12 mouse cellular contexts compared by ENCODE assay signal in the genomic region with DNA sequence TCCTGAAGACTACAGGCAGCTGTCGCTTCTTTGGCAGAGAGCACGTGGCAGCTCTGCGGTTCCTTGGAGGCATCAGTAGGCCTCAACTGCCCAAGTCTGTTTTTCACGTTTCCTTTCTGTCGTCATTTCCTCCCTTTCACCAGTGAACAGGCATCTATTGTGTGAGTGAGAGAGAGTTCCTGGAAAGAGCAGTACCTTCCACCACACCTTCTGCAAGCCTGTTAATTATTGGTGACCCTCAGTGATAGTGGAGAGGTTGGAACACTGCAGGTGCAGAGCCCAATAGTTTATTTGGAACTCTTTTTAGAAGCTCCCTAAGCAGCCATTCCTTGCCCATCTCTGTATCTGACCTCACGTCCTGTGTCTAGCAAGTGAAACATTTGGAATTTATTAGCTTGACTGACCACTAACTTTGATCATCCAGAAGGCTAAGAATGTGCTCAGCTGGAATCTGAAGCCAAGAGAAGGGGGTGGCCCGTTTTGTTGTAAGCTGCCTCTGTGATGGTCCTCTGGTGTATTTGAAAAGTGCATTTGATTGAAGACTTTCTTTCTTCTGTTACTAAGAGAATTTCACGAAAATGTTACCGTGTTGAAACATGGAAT. TPM values are rescaled to one million over a fixed set of nuclear protein-coding genes. Genes with fewer than 3 reads are reported as not detected.
A peak's percentile ranks its signal among the peaks of the same experiment; 100 is the strongest.
DNase-seq lines count a peak whose midpoint lies in the region; ATAC-seq and TF ChIP-seq lines count a peak whose summit lies in the region.
"Had no signal": no experiment of that assay in that cellular context is flagged by ENCODE, and none has a peak within 500 bp of the region (broad histone marks: within the 10 kb centered on the region; RNA-seq: fewer than 3 reads in every experiment).

No protein-coding gene starts in this region.

- no peak overlapping the region for H3K4me3 ChIP-seq in kidney, postnatal 0 days (replicated peaks; ENCODE audit: low read depth, low read length)
- H3K4me3 ChIP-seq in ES-E14 (ENCODE audit: insufficient read depth in 1 of 2, low read depth in 1 of 2, low read length in 2 of 2, poor library complexity in 1 of 2, severe bottlenecking in 1 of 2): peak overlapping the region; percentile 48 to 61
- no peak overlapping the region for H3K4me3 ChIP-seq in embryonic facial prominence, embryonic 10.5 days
- no peak overlapping the region for H3K4me3 ChIP-seq in hindbrain, embryonic 13.5 days

- H3K27ac ChIP-seq in kidney, postnatal 0 days: peak overlapping the region; percentile 60; the same call in 1 of the 2 replicates
- H3K27ac ChIP-seq in ES-E14 (ENCODE audit: insufficient read depth, low read depth, low read length, poor library complexity, severe bottlenecking): peak overlapping the region; percentile 94
- H3K27ac ChIP-seq in embryonic facial prominence, embryonic 10.5 days (replicated peaks): peak overlapping the region; percentile 75
- no peak overlapping the region for H3K27ac ChIP-seq in hindbrain, embryonic 13.5 days

- H3K4me2 ChIP-seq in kidney, postnatal 0 days (ENCODE audit: low read length): no peak overlapping the region
- H3K4me2 ChIP-seq in hindbrain, embryonic 13.5 days: no peak overlapping the region
- H3K4me2 ChIP-seq: liver, embryonic 11.5 days had no signal

- no peaks in the 10 kb centered on the region for H3K9me3 ChIP-seq in kidney, postnatal 0 days (replicated peaks; ENCODE audit: low read length)
- H3K9me3 ChIP-seq in ES-E14 (ENCODE audit: control insufficient read depth, insufficient read depth, low read depth, low read length): no peaks in the 10 kb centered on the region
- H3K9me3 ChIP-seq in embryonic facial prominence, embryonic 10.5 days: no peaks in the 10 kb centered on the region
- no peaks in the 10 kb centered on the region for H3K9me3 ChIP-seq in hindbrain, embryonic 13.5 days
- H3K9me3 ChIP-seq: G1E had no signal

- peak; percentile 79 for DNase-seq in kidney, postnatal 0 days (ENCODE audit: low spot score)
- no peak for DNase-seq in kidney, adult 18-20 months
- no peak for DNase-seq in ES-E14 (ENCODE audit: low read depth, low spot score)
- peak; percentile 40 for DNase-seq in embryonic facial prominence, embryonic 10.5 days (ENCODE audit: low spot score)
- no peak for DNase-seq in adrenal gland, postnatal 25 days
- DNase-seq in urinary bladder, postnatal 14 days (ENCODE audit: low spot score): no peak
- DNase-seq: layer of hippocampus, adult 9-11 months; thymus, adult 2 months had no signal

- TF ChIP-seq CTCF in kidney, postnatal 0 days (IDR thresholded peaks at IDR 0.05; ENCODE audit: low read depth): no peak

- ATAC-seq in kidney, postnatal 0 days (replicated peaks; ENCODE audit: low FRiP score, low read depth): peak; percentile 34
- peak; percentile 78 for ATAC-seq in megakaryocyte, adult 5-6 weeks (ENCODE audit: poor library complexity, severe bottlenecking)
- no peak for ATAC-seq in hindbrain, embryonic 13.5 days (ENCODE audit: low FRiP score)

- in situ Hi-C loops in ES-E14 (cut with MboI; ENCODE audit: low sequenced_read_pairs in 2 of 2, unreplicated experiment in 2 of 2): no loop called here

- no peaks in the 10 kb centered on the region for H3K36me3 ChIP-seq in kidney, postnatal 0 days (ENCODE audit: insufficient read depth, low read length)
- H3K36me3 ChIP-seq in ES-E14 (ENCODE audit: control insufficient read depth, insufficient read depth, low read length, poor library complexity, severe bottlenecking): peaks cover 4% of the 10 kb centered on the region; the same call in 1 of the 2 replicates
- peaks cover 24% of the 10 kb centered on the region for H3K36me3 ChIP-seq in embryonic facial prominence, embryonic 10.5 days (replicated peaks)
- 0 out of 2 replicates have a peak, but pooled peaks cover 2% of the 10 kb centered on the region for H3K36me3 ChIP-seq in hindbrain, embryonic 13.5 days

- 31% methylated on average over 9 of the region's 9 CpGs for WGBS in kidney, postnatal 0 days
- WGBS in embryonic facial prominence, embryonic 10.5 days: 38% methylated on average over 9 of the region's 9 CpGs
- 38% methylated on average over 9 of the region's 9 CpGs for WGBS in hindbrain, embryonic 13.5 days

- H3K27me3 ChIP-seq in kidney, postnatal 0 days (ENCODE audit: insufficient read depth, low read length): no peaks in the 10 kb centered on the region
- no peaks in the 10 kb centered on the region for H3K27me3 ChIP-seq in embryonic facial prominence, embryonic 10.5 days (replicated peaks; ENCODE audit: low read depth, poor library complexity, severe bottlenecking)
- H3K27me3 ChIP-seq in hindbrain, embryonic 13.5 days: no peaks in the 10 kb centered on the region

- H3K4me1 ChIP-seq in kidney, postnatal 0 days (replicated peaks; ENCODE audit: insufficient read depth, low read length): peaks cover 19% of the 10 kb centered on the region
- peaks cover 9 to 25% of the 10 kb centered on the region in 2 experiments for H3K4me1 ChIP-seq in ES-E14 (ENCODE audit: control insufficient read depth in 2 of 2, insufficient read depth in 2 of 2, low read length in 2 of 2, poor library complexity in 1 of 2)
- peaks cover 31% of the 10 kb centered on the region for H3K4me1 ChIP-seq in embryonic facial prominence, embryonic 10.5 days
- peaks cover 22% of the 10 kb centered on the region for H3K4me1 ChIP-seq in hindbrain, embryonic 13.5 days (replicated peaks)

- no peak overlapping the region for H3K9ac ChIP-seq in kidney, postnatal 0 days (ENCODE audit: low read depth, low read length)
- H3K9ac ChIP-seq in ES-E14 (ENCODE audit: insufficient read depth, low read depth, low read length, poor library complexity, severe bottlenecking): peak overlapping the region; percentile 81
- H3K9ac ChIP-seq in hindbrain, embryonic 13.5 days: no peak overlapping the region

TF ChIP-seq in ES-E14, 5 proteins besides CTCF, POLR2A, EP300 and RAD21:
- TF ChIP-seq MAFK (IDR thresholded peaks at IDR 0.05; ENCODE audit: insufficient read depth, low read depth, low read length) (no peak), ZNF384 (IDR thresholded peaks at IDR 0.05; ENCODE audit: low read depth, low read length) (no peak), ZC3H11A (IDR thresholded peaks at IDR 0.05; ENCODE audit: borderline replicate concordance, low read depth, low read length) (no peak), HCFC1 (IDR thresholded peaks at IDR 0.05; ENCODE audit: borderline replicate concordance, insufficient read depth, low read length) (no peak), CHD2 (IDR thresholded peaks at IDR 0.05; ENCODE audit: low read depth, low read length) (no peak)
TF ChIP-seq in ES-E14: peak in this region for 0.

RNA-seq across cellular contexts. Expression of gene Prkci, which starts 21.1 kb away (rescaled TPM):
- polyA plus RNA-seq in kidney, postnatal 0 days (2015; fragmentation: Nextera tagmentation; extraction: Ambion mirVana): 29.5 and 31.6 TPM in 2 replicates
- total RNA-seq in ES-E14 (2012; rRNA removed): 95.2 and 107 TPM in 2 replicates
- 43.5 TPM in 2 replicates for polyA plus RNA-seq in embryonic facial prominence, embryonic 10.5 days (2016; fragmentation: Nextera tagmentation; extraction: Ambion mirVana)
- 18.8 and 19.9 TPM in 2 replicates for total RNA-seq in megakaryocyte, adult 5-6 weeks (2015)
- total RNA-seq in megakaryocyte, adult 5-6 weeks (2017): 12.4 and 14.7 TPM in 2 replicates
- total RNA-seq in adrenal gland, postnatal 25 days (2021): 52.6 and 56.7 TPM in 2 replicates
- 23.9 and 24.7 TPM in 2 replicates for polyA plus RNA-seq in hindbrain, embryonic 13.5 days (2015; fragmentation: Nextera tagmentation; extraction: Ambion mirVana)

RNA-seq across cellular contexts. Expression of gene Phc3, which starts 47.5 kb away (rescaled TPM):
- polyA plus RNA-seq in kidney, postnatal 0 days (2015; fragmentation: Nextera tagmentation; extraction: Ambion mirVana): 4.5 and 4.7 TPM in 2 replicates
- total RNA-seq in ES-E14 (2012; rRNA removed): 7.1 and 7.9 TPM in 2 replicates
- polyA plus RNA-seq in embryonic facial prominence, embryonic 10.5 days (2016; fragmentation: Nextera tagmentation; extraction: Ambion mirVana): 4.1 and 4.8 TPM in 2 replicates
- total RNA-seq in megakaryocyte, adult 5-6 weeks (2015): 31.0 and 31.1 TPM in 2 replicates
- total RNA-seq in megakaryocyte, adult 5-6 weeks (2017): 17.3 and 20.4 TPM in 2 replicates
- 41.1 and 44.8 TPM in 2 replicates for total RNA-seq in adrenal gland, postnatal 25 days (2021)
- 7.5 and 8.1 TPM in 2 replicates for polyA plus RNA-seq in hindbrain, embryonic 13.5 days (2015; fragmentation: Nextera tagmentation; extraction: Ambion mirVana)

Comparison
In these comparisons a context has a peak if more than half of its experiments do, and no peak if none do; other contexts are left out.
1. DNase-seq: peak in kidney, postnatal 0 days (single experiment) and embryonic facial prominence, embryonic 10.5 days (single experiment); none in kidney, adult 18-20 months (single experiment), ES-E14 (single experiment), adrenal gland, postnatal 25 days (single experiment) and urinary bladder, postnatal 14 days (single experiment).
2. H3K4me3 ChIP-seq: peak in ES-E14 (2 of 2); none in kidney, postnatal 0 days (single experiment), embryonic facial prominence, embryonic 10.5 days (single experiment) and hindbrain, embryonic 13.5 days (single experiment).